ENCODE assay signal across 16 mouse cellular contexts in genomic region chr11:90483766-90484165, GRCm38 (mm10).
"Had no signal": no experiment of that assay in that cellular context is flagged by ENCODE, and none has a peak within 500 bp of the region (broad histone marks: within the 10 kb centered on the region; RNA-seq: fewer than 3 reads in every experiment).

No protein-coding gene starts in this region.

- H3K27ac ChIP-seq: neural tube, embryonic 13.5 days; neural tube, embryonic 15.5 days; stomach, embryonic 15.5 days; stomach, postnatal 0 days had no signal

- H3K4me3 ChIP-seq: neural tube, embryonic 13.5 days; neural tube, embryonic 15.5 days; stomach, embryonic 15.5 days had no signal

- H3K9me3 ChIP-seq: neural tube, embryonic 13.5 days; neural tube, embryonic 15.5 days; stomach, embryonic 15.5 days had no signal

- H3K4me2 ChIP-seq: neural tube, embryonic 13.5 days; neural tube, embryonic 15.5 days; stomach, embryonic 15.5 days had no signal

- H3K27me3 ChIP-seq: neural tube, embryonic 13.5 days; neural tube, embryonic 15.5 days; stomach, embryonic 15.5 days had no signal

- DNase-seq: retina, postnatal 1 day; right cerebral cortex, adult 18-20 months; right cerebral cortex, postnatal 14 days; right cerebral cortex, postnatal 25 days; right cerebral cortex, postnatal 4 days; spleen, adult 18-20 months; thymus, adult 18-20 months; thymus, adult 2 months; thymus, postnatal 14 days; thymus, postnatal 25 days; thymus, postnatal 36 days; thymus, postnatal 4 days had no signal

- H3K4me1 ChIP-seq: stomach, embryonic 15.5 days had no signal

- H3K9ac ChIP-seq: neural tube, embryonic 13.5 days; neural tube, embryonic 15.5 days; stomach, embryonic 15.5 days had no signal
